Comparison of ENCODE assay signal across 12 mouse cellular contexts in genomic region chr3:96306506-96306905, GRCm38 (mm10). TPM values are rescaled to one million over a fixed set of nuclear protein-coding genes. Genes with fewer than 3 reads are reported as not detected.
"Had no signal": no experiment of that assay in that cellular context is flagged by ENCODE, and none has a peak within 500 bp of the region (broad histone marks: within the 10 kb centered on the region; RNA-seq: fewer than 3 reads in every experiment).

No protein-coding gene starts in this region.

- DNase-seq: kidney, adult 2 months; kidney, postnatal 25 days; layer of hippocampus, adult 9-11 months; layer of hippocampus, postnatal 36 days; lung, embryonic 14.5 days; lung, postnatal 10 days; right cerebral cortex, adult 18-20 months; right cerebral cortex, postnatal 25 days had no signal

- ATAC-seq: intestine, embryonic 16.5 days; liver, embryonic 12.5 days; midbrain, embryonic 13.5 days had no signal

RNA-seq across cellular contexts. Expression of gene Hist2h2bb, which starts 37.0 kb away (rescaled TPM):
- polyA plus RNA-seq: macrophage had no signal

RNA-seq across cellular contexts. Expression of gene Hist2h3b, which starts 38.1 kb away (rescaled TPM):
- polyA plus RNA-seq: macrophage had no signal
